ENCODE assay signal across 22 mouse cellular contexts in the genomic region with DNA sequence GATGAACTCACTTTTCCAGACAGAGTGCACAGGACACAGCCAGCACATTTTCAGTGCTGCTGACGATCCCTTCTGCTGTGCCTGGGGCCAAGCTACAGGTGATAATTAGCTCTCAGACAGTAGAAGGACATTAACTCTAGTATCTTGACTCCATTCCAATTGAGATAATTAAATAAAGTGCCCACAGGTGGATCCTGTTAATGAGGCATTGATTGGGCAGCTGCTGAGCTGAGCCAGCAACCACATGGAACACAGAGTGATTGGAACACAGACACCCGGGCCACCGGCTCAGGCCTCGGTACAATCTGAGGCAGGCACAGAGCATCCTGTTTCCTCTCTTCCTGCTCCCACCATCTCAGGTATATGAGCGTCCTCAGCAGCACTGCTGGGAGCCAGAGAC.
A peak's percentile ranks its signal among the peaks of the same experiment; 100 is the strongest.
DNase-seq lines count a peak whose midpoint lies in the region; ATAC-seq lines count a peak whose summit lies in the region.
"Had no signal": no experiment of that assay in that cellular context is flagged by ENCODE, and none has a peak within 500 bp of the region (broad histone marks: within the 10 kb centered on the region; RNA-seq: fewer than 3 reads in every experiment).

No protein-coding gene starts in this region.

- H3K36me3 ChIP-seq in hindbrain, embryonic 14.5 days (replicated peaks; ENCODE audit: control insufficient read depth, insufficient read depth), result no peaks in the 10 kb centered on the region
- no peaks in the 10 kb centered on the region for H3K36me3 ChIP-seq in hindbrain, embryonic 12.5 days
- H3K36me3 ChIP-seq in neural tube, embryonic 14.5 days (ENCODE audit: control insufficient read depth, insufficient read depth, low read length), result no peaks in the 10 kb centered on the region
- H3K36me3 ChIP-seq: forebrain, embryonic 10.5 days; heart, embryonic 10.5 days; limb, embryonic 13.5 days; liver, embryonic 12.5 days; midbrain, embryonic 10.5 days had no signal

- 55% methylated on average over 5 of the region's 5 CpGs for WGBS in hindbrain, embryonic 14.5 days
- 74% methylated on average over 5 of the region's 5 CpGs for WGBS in hindbrain, embryonic 12.5 days
- 55% methylated on average over 5 of the region's 5 CpGs for WGBS in neural tube, embryonic 14.5 days

- H3K27me3 ChIP-seq in hindbrain, embryonic 14.5 days (ENCODE audit: control insufficient read depth, insufficient read depth, low read length), result peaks cover 4% of the 10 kb centered on the region; the same call in 1 of the 2 replicates
- no peaks in the 10 kb centered on the region; the same call in 1 of the 2 replicates for H3K27me3 ChIP-seq in hindbrain, embryonic 12.5 days
- H3K27me3 ChIP-seq in neural tube, embryonic 14.5 days (ENCODE audit: control insufficient read depth, insufficient read depth, low read length), result no peaks in the 10 kb centered on the region
- H3K27me3 ChIP-seq: liver, embryonic 12.5 days had no signal

- H3K4me1 ChIP-seq in hindbrain, embryonic 14.5 days (replicated peaks; ENCODE audit: control insufficient read depth, insufficient read depth, low read length), result no peaks in the 10 kb centered on the region
- H3K4me1 ChIP-seq in hindbrain, embryonic 12.5 days, result peaks cover 9% of the 10 kb centered on the region; the same call in 1 of the 2 replicates
- no peaks in the 10 kb centered on the region for H3K4me1 ChIP-seq in neural tube, embryonic 14.5 days (ENCODE audit: control insufficient read depth, insufficient read depth, low read length)

- no peaks in the 10 kb centered on the region; the same call in 1 of the 2 replicates for H3K9me3 ChIP-seq in hindbrain, embryonic 14.5 days (ENCODE audit: control insufficient read depth, low read length)
- H3K9me3 ChIP-seq in hindbrain, embryonic 12.5 days (replicated peaks), result peaks cover 4% of the 10 kb centered on the region; the same call in 1 of the 2 replicates
- H3K9me3 ChIP-seq in neural tube, embryonic 14.5 days (ENCODE audit: control insufficient read depth, low read length), result no peaks in the 10 kb centered on the region
- H3K9me3 ChIP-seq: liver, embryonic 12.5 days; midbrain, embryonic 10.5 days had no signal

- no peak overlapping the region for H3K4me3 ChIP-seq in hindbrain, embryonic 14.5 days (replicated peaks; ENCODE audit: low read length)
- no peak overlapping the region for H3K4me3 ChIP-seq in hindbrain, embryonic 12.5 days
- no peak overlapping the region for H3K4me3 ChIP-seq in neural tube, embryonic 14.5 days (ENCODE audit: low read depth, low read length)
- H3K4me3 ChIP-seq: forebrain, embryonic 10.5 days; heart, embryonic 10.5 days; layer of hippocampus, adult 2 months; limb, embryonic 13.5 days; liver, embryonic 12.5 days; midbrain, embryonic 10.5 days had no signal

- no peak for ATAC-seq in hindbrain, embryonic 14.5 days (ENCODE audit: low FRiP score)
- ATAC-seq in hindbrain, embryonic 12.5 days (ENCODE audit: low FRiP score), result no peak
- peak; percentile 54; the same call in 1 of the 2 replicates for ATAC-seq in neural tube, embryonic 14.5 days (ENCODE audit: low read depth)
- ATAC-seq: activated CD4-positive, CD25-positive, alpha-beta regulatory T cell, adult 4 months; intestine, embryonic 16.5 days; liver, embryonic 12.5 days had no signal

- no peak overlapping the region for H3K4me2 ChIP-seq in hindbrain, embryonic 14.5 days (replicated peaks)
- H3K4me2 ChIP-seq in hindbrain, embryonic 12.5 days (replicated peaks), result no peak overlapping the region
- H3K4me2 ChIP-seq in neural tube, embryonic 14.5 days (ENCODE audit: low read depth, low read length), result no peak overlapping the region
- H3K4me2 ChIP-seq: limb, embryonic 13.5 days; liver, embryonic 12.5 days had no signal

- H3K9ac ChIP-seq in hindbrain, embryonic 14.5 days, result no peak overlapping the region
- H3K9ac ChIP-seq in hindbrain, embryonic 12.5 days, result no peak overlapping the region
- no peak overlapping the region for H3K9ac ChIP-seq in neural tube, embryonic 14.5 days (replicated peaks; ENCODE audit: low read depth, low read length)
- H3K9ac ChIP-seq: limb, embryonic 13.5 days; liver, embryonic 12.5 days had no signal

- DNase-seq in hindbrain, embryonic 14.5 days (ENCODE audit: low spot score), result peak; percentile 39
- DNase-seq in brain, adult 2 months (ENCODE audit: low read depth, low spot score), result peak; percentile 15
- peak; percentile 13 for DNase-seq in cerebellum, adult 9-10 months
- no peak for DNase-seq in frontal cortex, postnatal 14 days (ENCODE audit: low spot score in 2 of 2)
- DNase-seq in heart, adult 8-10 months (ENCODE audit: low spot score), result no peak
- DNase-seq: adrenal gland, postnatal 10 days; kidney, adult 9 months; kidney, postnatal 25 days; layer of hippocampus, postnatal 36 days; lung, adult 18-20 months; lung, postnatal 10 days; thymus, postnatal 25 days had no signal

- no peak overlapping the region for H3K27ac ChIP-seq in hindbrain, embryonic 14.5 days
- no peak overlapping the region for H3K27ac ChIP-seq in hindbrain, embryonic 12.5 days
- no peak overlapping the region for H3K27ac ChIP-seq in neural tube, embryonic 14.5 days (ENCODE audit: low read depth, low read length)
- H3K27ac ChIP-seq: forebrain, embryonic 10.5 days; heart, embryonic 10.5 days; layer of hippocampus, adult 2 months; limb, embryonic 13.5 days; liver, embryonic 12.5 days; midbrain, embryonic 10.5 days had no signal

Comparison
In these comparisons a context has a peak if more than half of its experiments do, and no peak if none do; other contexts are left out.
1. DNase-seq: peak in hindbrain, embryonic 14.5 days (single experiment), brain, adult 2 months (single experiment) and cerebellum, adult 9-10 months (single experiment); none in frontal cortex, postnatal 14 days (0 of 2) and heart, adult 8-10 months (single experiment).